Mouse (Mus musculus) lung, adult 2 months (tissue): ENCODE measurements around the gene Ggct.

Source experiments
- CTCF ChIP-seq: fragments of 200-500 bp; IDR thresholded peaks from 2 replicates; pipeline ENCODE4 v1.5.1; 2011; ENCODE audit warnings: mild to moderate bottlenecking, low read length, control low read depth; ENCODE audit not compliant: insufficient read depth
- POLR2A ChIP-seq: fragments of 200-500 bp; IDR thresholded peaks from 2 replicates; pipeline ENCODE4 v1.6.1; 2011; ENCODE audit warnings: low read depth, mild to moderate bottlenecking, control low read depth, low read length, borderline replicate concordance; ENCODE audit errors: extremely low read depth

- TF ChIP-seq CTCF (no peak), POLR2A (no peak)
These were observed 36.3 kb downstream of the Ggct start for GRCm38 (mm10) chr6:54956425-54956824.
